Mouse (Mus musculus) heart, postnatal 0 days (tissue): ENCODE measurements around the gene Tpk1.

ENCODE experiments used
- CTCF ChIP-seq: IDR thresholded peaks from 2 replicates; pipeline ENCODE4 v1.5.1; 2016; ENCODE audit warnings: antibody characterized with exemption, control low read depth, low read depth
- EP300 ChIP-seq: IDR thresholded peaks from 2 replicates; pipeline ENCODE4 v1.6.1; 2016; ENCODE audit warnings: antibody characterized with exemption, low read depth

DNA sequence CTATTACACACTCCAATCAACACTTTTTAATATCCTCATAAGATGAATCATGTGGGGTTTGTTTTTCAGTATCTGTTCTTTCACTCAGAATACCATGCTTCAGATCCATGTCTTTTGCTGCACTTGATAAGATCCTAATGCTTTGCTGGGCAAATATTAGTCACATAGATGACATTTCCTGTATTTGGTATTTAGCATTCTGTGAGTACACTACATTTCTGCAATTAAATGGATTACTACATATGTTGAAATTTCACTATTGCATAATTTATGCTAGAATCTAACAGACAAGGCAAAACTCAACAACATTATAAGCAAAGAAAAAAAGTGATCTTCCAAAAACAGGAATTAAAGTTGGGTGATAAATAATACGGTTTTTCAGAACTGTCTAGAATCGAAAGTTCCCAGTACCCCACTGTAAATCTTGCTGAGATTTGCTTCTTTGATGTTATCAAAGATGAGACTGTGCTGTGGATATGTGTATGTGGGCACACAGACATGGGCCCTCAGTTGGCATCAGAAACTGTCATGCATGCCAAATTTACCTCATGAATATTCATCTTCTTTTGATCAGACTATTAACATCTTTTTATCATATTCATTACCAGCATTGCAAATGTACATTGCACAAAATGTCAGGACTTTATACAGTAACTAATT is 203.8 kb downstream of the Tpk1 start:
- TF ChIP-seq CTCF (no peak), EP300 (no peak)
